Mouse (Mus musculus): ENCODE measurements at regions not wholly inside any gene's neighbourhood (a gene's known extent, or its start where the extent isn't known, plus 50 kb on each side); places are given as distances from the start of the nearest gene placed in this dataset.

GRCm38 (mm10) chr17:29438347-29439235, 52.0 kb upstream of the Pim1 start:
- Histone ChIP-seq H3K4me3 (no peak overlapping the region), H3K4me1 (peaks cover 22% of the 10 kb centered on the region)

DNA sequence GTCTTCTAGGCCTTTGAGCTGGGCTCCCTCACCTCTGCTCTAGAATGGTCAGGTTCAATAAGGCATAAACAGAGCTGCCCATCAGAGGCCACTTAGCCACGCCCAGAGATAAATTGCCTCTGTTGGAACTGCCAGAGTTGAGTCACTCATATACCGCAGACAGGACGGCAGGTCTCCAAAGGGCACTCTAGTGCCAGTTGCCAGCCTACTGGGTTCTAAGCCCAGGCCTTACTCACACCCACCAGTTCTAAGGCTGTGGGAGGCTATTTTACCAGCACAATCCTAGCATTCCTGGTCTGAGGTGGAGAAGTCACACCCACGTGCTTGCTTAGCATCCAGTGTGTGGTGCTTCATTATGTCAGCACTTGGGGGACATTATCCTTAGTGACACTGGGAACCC, 50.6 kb upstream of the Pim1 start:
- H3K36me3 ChIP-seq: no peaks in the 10 kb centered on the region
- peaks cover 28% of the 10 kb centered on the region for H3K4me1 ChIP-seq
- H3K27me3 ChIP-seq: 0 out of 2 replicates have a peak, but pooled peaks cover 4% of the 10 kb centered on the region
- no peak overlapping the region for H3K4me2 ChIP-seq (replicated peaks)
- WGBS: 79% methylated on average over 4 of the region's 4 CpGs
- H3K27ac ChIP-seq (replicated peaks): no peak overlapping the region
- H3K4me3 ChIP-seq: no peak overlapping the region
- no peaks in the 10 kb centered on the region for H3K9me3 ChIP-seq
- H3K9ac ChIP-seq (replicated peaks): no peak overlapping the region
- ATAC-seq (ENCODE audit: low FRiP score, low read depth): no peak

More at GRCm38 (mm10) chr17:29438347-29439235, 52.0 kb upstream of the Pim1 start:
- no peaks in the 10 kb centered on the region for H3K36me3 ChIP-seq
- H3K9me3 ChIP-seq: no peaks in the 10 kb centered on the region
- H3K27me3 ChIP-seq: 0 out of 2 replicates have a peak, but pooled peaks cover 4% of the 10 kb centered on the region
- 23% methylated on average over 16 of the region's 17 CpGs for WGBS
- no peak overlapping the region for H3K9ac ChIP-seq (replicated peaks)
- peak overlapping the region; percentile 93 for H3K27ac ChIP-seq (replicated peaks)
- no peak for ATAC-seq (ENCODE audit: low FRiP score, low read depth)
- H3K4me2 ChIP-seq (replicated peaks): no peak overlapping the region; the same call in 1 of the 2 replicates

- H3K27ac ChIP-seq (replicated peaks): peak overlapping the region; percentile 15; the same call in 1 of the 2 replicates
- no peak overlapping the region for H3K4me2 ChIP-seq (replicated peaks)
- peaks cover 32% of the 10 kb centered on the region for H3K4me1 ChIP-seq
- H3K9me3 ChIP-seq: no peaks in the 10 kb centered on the region
- no peak overlapping the region for H3K4me3 ChIP-seq
- no peak for ATAC-seq (ENCODE audit: low FRiP score, low read depth)
- H3K9ac ChIP-seq (replicated peaks): no peak overlapping the region
- H3K36me3 ChIP-seq: no peaks in the 10 kb centered on the region
- 0 out of 2 replicates have a peak, but pooled peaks cover 4% of the 10 kb centered on the region for H3K27me3 ChIP-seq
Observed at GRCm38 (mm10) chr17:29440490-29440889, 50.1 kb upstream of the Pim1 start.

All from midbrain, embryonic 12.5 days (tissue).